Mouse (Mus musculus) CD4-positive, CD25-positive, alpha-beta regulatory T cell, adult 2 months (primary cell): ENCODE measurements around the gene Gphn.
A peak's percentile ranks its signal among the peaks of the same experiment; 100 is the strongest.
"Not testable (repeated sequence)": the region's sequence is repeated elsewhere in the genome, so short reads cannot be mapped to it uniquely, and the experiment has no call there.

ENCODE experiments used
- DNase-seq: peaks from one replicate; pipeline ENCODE4 v3.0.0-alpha.2; 2012; ENCODE audit warnings: low read depth, low spot score

The Gphn gene

DNA sequence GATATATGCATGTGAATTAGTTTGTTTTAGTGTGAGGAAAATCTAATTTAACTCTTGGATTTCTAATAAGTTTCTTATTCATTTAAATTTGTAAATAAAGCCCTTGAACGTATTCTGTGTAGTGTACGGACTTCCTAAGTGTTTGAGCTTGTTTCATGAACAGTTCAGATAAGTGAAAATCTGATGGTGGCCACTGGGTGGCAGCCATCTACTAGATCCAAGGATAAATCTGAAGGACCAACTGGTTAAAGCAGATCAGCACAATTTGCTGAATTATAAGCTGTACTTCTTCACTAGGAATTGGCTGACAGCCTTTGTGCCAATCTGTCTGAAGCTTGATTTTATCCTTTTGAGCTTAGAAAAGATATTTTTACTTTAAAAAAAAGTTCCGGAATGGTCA lies 105.9 kb downstream of the Gphn start:
- DNase-seq, result peak; percentile 68

DNA sequence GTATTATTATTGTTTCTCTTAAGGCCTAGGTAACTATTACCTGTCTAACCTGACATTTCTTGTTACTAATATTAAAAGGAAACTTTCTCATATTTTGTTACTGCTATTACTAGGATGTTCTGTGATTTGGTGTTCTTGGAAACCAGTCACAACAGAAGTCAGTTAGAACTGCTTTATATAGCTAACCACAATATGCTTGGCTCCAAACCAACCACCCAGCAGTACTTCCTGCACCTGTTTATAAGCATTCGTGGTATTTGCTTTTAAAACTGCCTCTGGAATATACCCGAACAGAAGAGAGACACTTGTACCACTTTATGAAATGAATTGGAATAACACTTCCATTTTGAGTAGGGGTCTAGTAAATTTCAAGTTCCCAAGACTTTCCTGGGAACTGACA lies 130.3 kb downstream of the Gphn start:
- peak; percentile 59 for DNase-seq

DNA sequence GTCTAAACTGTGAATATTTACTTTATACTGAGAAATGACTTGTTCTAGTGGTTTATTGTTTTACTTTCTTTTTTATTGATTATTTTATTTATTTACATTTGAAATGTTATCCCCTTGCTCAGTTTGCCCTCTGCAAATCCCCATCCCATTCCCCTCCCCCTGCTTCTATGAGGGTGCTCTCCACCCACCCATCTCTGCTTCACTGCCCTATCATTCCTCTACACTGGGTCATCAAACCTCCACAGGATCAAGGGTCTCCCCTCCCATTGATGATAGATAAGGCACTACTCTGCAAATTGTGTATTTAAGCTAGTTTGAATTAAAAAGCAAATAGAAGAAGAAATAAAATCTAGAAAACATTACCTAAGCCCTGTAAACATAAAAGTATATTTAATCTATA lies 163.1 kb downstream of the Gphn start:
- DNase-seq, result no peak

- no peak for DNase-seq
These were observed 169.1 kb downstream of the Gphn start for GRCm38 (mm10) chr12:78395297-78395696.

DNA sequence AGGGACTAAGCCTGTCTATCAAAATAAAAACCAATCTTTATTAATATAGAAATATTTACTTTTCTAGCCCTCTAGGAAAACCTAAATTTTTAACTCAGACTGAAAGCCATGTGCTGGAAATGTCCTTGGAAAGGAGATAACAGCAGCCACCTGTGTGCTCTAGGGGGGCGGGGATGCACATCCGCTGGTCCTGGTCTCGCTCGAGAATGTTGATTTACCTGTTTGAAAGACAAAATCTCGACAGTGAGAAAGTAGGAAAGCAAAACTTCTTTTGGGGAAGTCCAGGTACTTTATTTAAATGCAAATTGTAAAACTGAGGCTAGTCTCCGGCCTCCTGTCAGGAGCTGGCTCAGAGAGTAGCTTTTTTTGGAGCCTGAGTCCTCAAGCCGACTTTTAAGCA lies 181.3 kb downstream of the Gphn start:
- DNase-seq, result not testable (repeated sequence)

DNA sequence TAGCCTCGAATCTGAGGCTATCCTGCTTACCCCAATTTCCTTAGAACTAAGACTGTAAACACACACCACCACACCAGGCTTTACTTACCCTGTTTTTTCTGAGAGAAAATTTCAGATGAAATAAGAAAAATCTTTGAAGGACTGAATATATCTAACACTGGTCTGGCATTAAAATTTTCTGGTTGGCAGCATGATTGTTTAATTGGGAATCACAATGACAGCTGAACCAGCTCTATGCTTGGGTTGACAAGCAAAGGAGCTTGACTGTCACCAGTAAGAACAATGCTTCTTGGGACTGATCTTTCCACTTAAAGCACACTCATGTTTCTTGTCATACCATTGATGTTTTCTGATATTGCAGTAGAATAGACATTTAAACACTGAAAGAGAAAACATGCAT lies 296.0 kb downstream of the Gphn start:
- no peak for DNase-seq

DNA sequence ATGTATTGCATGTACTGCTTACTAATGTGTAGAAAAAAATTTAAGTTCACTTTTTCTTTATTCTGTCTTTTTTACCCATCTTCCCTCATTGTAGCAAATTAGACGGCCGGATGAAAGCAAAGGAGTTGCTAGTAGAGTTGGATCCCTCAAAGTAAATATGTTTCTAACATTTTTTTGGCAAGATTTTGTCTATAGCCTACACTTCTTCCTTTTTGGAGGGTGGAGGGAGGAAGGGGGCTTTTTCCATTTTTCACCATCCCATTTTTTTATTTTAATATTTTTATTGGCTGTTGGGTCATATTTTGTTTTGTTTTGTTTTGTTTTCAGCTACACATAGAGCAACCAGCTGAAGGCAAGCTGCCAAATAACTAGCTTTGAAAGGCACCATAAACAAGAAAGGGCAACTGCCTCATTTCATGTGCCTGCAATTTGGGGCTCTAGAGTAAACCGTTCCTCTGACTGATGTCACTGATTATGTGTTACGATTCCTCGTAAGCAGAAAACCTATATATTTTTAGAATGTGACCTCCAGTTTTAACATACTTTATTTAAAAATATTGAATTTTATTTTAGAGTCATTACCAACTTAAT lies 296.7 kb downstream of the Gphn start:
- DNase-seq, result no peak

GRCm38 (mm10) chr12:78537590-78537989 lies 311.4 kb downstream of the Gphn start:
- DNase-seq, result not testable (repeated sequence)

- no peak for DNase-seq
These were observed 324.7 kb downstream of the Gphn start for GRCm38 (mm10) chr12:78550913-78551312.

DNA sequence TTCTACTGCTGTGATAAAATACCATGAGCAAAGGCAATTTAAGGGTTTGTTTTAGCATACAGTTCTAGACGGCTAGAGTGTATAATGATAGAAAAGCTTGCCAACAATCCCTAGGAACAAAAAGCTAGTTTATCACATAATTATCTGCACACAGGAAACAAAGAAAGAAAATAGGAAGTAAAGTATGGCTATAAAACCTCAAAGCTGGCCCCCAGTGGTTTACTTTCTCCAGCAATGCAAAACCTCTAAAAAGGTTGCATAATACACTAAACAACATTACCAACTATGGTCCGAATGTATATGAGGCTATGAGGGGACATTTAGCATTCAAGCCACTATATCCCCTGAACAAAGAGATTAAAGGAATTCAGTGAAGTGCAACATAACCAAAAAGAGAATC lies 405.6 kb downstream of the Gphn start:
- DNase-seq, result no peak

DNA sequence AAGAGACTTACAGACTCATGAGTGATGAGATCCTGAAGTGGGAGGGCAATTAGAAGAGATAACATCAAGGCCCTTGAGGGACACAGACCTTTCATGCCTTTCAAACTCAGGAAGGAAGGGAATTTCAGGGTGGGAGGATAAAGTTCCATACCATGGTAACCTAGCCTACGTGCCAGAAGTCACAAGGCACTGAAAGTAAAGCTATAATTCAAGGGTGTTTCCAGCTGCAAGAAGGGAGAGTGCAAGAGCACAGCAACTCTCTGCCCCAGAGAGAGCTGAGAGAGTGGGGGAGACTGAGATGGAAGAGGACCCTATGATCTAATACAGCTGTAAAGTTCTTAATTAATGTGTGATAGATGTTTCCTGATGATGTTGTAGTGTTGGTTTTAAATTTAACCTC lies 413.3 kb downstream of the Gphn start:
- DNase-seq, result no peak

DNA sequence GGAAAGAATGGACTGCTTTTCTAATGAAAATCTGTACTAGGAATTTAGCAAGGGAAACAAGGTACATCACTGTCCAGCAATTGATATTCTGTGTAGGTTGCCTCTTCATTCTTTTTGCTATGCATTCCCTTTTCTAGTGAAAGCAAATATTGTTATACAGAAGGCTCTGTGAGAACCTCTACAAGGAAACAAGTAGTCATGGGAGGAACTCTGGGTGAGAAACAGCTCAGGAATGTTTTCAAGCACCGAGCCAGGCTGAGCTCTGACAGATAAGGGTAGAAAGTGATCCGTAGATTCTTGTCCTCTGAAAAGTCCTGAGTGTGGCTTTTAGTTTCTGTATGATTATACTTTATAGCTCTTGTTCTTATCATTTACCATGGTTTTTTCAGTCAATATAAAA lies 413.9 kb downstream of the Gphn start:
- no peak for DNase-seq

GRCm38 (mm10) chr12:78641220-78641619 lies 415.0 kb downstream of the Gphn start:
- no peak for DNase-seq

DNA sequence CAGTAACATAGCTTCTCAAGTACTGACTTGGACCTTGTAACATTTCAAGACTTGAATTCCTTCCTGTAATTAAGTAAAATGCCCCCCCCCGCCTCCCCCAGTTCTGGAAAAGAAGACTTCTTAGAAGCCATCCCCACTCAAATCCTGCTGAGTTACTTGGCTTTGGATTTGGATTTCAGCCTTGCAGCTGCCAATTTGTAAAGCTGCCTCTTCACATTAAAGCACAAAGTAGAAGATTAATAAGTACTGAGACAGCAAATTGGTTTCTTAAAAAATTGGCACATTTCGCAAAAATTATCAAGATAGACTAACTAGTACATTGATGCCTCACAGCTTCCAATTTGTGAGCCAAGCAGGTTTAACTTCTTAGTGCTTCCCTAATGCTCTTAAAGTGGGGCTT lies 417.5 kb downstream of the Gphn start:
- DNase-seq, result no peak

DNA sequence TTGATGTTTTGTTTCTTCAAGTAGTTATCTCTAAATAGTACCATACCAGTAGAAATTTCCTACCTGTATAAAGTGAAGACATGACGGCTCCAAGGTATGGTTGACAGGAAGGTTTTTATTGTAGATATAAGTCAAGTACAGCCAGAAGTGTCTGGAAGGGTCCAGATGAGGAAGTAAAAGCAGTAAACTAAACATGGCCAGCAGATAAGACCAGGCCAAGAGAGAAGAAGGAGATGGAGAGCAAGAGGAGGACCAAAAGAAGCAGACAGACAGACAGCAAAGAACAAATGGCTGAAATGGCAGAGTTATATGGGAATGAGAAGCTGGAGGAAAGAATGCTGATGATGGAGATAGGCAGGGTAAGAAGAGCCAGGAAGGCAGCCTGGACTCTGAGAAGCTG lies 419.1 kb downstream of the Gphn start:
- no peak for DNase-seq

GRCm38 (mm10) chr12:78659718-78660304 lies 433.6 kb downstream of the Gphn start:
- no peak for DNase-seq

- DNase-seq, result peak; percentile 26
These were observed 452.1 kb downstream of the Gphn start for GRCm38 (mm10) chr12:78678101-78678806.

DNA sequence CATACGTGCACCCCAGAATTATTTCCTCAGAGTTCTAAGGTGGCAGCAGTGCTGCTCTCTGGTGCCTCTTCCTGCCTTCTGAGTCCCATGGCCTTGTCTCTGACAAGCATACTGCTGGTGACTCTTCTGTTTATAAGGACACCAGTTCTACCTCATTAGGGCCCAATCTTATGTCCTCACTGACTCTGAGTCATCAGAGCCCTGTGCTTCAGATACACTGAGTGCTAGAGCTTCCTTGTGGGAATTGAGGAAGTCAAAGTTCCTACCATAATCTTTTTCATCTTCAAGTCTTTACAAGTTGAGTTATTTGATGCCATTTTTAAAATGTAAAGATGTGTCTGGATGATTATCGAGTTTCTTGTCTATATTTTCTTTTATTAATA lies 452.6 kb downstream of the Gphn start:
- DNase-seq, result peak; percentile 9

- no peak for DNase-seq
These were observed 454.9 kb downstream of the Gphn start for GRCm38 (mm10) chr12:78681048-78681447.

DNA sequence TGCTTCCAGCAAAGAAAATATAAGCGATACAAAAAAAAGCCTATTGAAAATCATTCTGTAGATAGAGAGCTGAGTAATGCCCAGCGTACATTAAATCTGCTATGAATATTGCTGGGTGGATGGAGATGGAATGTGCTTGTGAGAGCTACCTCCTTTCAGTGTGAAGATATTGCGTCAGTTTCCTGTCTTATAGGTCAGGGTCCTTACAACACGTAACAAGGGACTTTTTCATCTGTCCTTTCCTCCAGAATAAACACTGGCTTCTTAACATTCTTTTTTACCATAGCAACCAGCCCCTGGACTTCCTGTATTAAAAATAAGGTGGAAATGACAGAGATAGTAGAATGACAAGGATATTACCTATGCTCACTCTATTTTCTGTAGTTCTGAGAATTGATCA lies 456.1 kb downstream of the Gphn start:
- peak; percentile 53 for DNase-seq

DNA sequence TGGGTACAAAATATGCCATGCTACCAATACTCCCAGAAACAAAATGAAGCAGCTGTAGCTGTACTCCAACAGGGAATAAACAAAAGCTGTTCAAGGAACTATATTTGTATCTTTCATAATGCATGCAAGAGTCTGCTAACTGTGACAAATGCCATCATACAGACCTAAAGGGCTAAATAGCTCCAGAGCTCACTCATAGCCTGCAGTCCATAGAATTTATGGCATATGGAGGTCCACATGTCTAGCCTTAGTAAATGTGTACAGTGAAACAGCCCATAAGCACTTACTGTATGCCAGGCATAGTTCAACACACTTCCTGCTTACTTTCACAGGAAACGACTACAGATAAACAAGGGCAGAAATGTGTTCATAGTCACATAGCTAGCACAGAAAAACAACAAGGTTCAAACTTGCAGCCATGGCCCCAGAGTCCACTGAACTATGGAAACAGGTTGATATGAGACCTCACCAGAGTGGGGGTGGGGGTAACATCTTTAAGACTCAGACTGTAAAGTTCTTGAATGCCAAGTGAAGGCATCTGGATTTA lies 459.6 kb downstream of the Gphn start:
- peak; percentile 53 for DNase-seq

GRCm38 (mm10) chr12:78688876-78689275 lies 462.7 kb downstream of the Gphn start:
- DNase-seq, result no peak

GRCm38 (mm10) chr12:78691325-78691724 lies 465.1 kb downstream of the Gphn start, which contains the start of gene Fam71d:
Gene Fam71d, plus strand, starts transcription at chr12:78691535.
- no peak for DNase-seq
